Mouse (Mus musculus) 3134 (cell line): ENCODE results near the gene Bclaf1.

ENCODE experiments used
- DNase-seq: peaks from one replicate; pipeline ENCODE4 v3.0.0-alpha.2; 2011; ENCODE audit warnings: low spot score; ENCODE audit not compliant: insufficient read length; ENCODE audit errors: extremely low read depth

Bclaf1 gene

DNA sequence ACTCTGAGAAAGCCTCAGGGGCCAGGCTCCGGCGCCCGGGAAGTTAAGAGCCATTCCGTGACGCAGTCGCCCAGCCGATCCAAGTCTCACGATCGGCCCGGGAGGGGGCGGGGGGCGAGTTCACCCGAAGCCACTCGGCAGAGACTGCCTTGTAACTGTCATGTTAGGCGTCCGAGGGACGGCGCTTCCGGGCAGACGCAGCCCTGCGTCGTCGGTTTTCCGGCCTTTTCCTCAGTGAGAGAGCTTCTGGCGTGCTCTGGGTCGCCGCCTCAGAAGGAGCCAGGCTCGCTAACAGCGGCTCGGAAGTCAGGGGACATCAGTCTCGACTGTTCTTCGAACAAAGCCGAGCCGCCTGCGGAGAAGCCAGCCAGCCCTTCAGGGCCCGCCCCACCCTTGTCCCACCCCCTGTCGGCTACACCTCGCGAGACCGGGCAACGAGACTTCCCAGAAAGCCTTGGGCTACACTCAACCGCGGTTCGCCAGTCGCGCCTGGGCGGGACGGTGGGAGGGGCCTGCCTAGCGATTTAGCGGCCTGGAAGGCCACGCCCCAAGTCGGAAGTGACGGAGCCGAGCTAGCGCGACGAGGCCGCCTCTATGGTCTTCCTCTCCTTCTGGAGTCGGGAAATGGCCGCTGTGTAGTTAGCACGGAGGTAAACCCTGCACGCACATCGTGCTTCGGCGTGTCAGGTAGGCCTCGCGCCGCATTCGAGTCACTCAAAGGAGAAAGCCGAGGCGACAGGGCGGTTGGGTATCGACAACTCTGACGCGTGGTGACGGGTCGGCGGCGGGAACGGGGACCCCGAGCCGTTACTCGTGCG is at the start of gene Bclaf1:
TSS of gene Bclaf1 (plus strand) at position 552 of the 818 bp plus-strand sequence.
- peak; percentile 98 for DNase-seq

DNA sequence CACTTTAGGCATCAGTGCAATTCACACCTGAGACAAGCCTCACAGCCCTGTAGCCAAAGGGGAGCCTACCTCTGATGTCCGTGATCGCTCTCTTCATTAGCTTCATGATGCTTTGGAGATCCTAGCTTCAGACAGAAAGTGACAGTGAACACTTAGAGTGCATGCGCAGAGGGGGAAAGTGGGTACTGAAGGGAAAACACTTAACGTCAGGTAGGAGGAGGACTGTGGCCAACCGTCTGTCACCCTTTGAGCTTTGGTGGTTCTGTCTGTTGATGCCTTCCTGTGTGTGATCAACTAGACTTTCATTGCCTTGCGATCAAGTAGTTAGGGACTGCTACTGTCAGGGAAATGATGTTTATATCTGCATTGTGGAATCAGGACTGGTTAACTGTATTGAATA is 49.4 kb upstream of the Bclaf1 start:
- DNase-seq, result no peak

DNA sequence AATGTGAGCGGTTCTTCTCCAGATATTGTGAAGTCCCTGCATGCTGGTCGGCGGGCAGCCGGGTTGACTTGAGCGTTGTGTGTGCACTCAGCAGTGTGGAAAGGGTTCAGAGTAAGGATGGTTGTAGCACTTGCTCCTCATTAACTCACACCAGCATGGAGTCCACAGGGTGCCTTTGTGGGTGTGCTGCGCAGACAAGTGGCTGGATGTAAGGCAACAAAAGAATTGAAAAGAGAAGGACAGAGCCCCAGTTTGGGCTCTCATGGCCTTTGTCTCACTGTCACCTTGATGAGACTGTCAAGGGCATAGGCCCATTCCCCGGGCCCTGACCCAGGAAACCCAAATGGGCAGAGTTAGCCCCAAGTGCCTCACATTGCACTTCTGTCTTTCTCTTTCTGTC is 47.8 kb upstream of the Bclaf1 start:
- DNase-seq, result no peak

DNA sequence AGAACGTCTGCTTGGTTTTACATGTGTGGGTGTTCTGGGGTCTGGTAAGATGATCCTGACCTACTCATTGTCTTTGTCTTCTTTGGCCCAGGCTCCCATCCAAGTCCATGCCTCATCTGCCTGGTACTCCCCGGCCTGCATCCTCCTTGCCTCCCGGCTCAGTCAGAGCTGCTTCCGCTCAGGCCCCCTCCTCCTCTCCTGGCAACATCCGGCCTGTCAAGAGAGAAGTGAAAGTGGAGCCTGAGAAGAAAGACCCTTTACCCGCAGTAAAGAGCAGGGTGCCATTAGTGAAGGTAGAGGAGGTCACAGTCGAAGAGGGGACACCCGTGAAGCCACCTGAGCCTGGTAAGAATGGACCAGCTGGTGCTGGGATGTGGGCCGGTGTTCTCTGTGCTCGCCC is 45.2 kb upstream of the Bclaf1 start:
- no peak for DNase-seq

DNA sequence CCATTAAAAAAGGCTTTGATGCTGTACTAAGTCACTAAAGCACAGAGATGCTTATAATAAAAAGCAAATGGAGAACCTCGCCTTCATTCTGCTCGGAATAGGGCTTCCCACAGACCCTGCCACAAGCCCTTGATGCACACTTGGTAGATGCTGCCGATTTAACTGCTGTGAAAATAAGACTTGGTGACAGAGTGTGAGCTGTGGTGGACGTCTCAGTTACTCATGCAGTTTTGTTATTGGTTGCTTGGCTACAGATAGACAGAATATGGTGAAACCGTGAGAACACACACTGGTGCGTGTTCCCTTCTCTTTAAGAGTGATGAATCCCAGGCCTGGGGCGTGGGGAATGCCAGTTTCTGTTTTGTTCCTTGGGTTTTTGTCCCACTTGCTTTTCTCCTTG is 43.3 kb upstream of the Bclaf1 start:
- no peak for DNase-seq

DNA sequence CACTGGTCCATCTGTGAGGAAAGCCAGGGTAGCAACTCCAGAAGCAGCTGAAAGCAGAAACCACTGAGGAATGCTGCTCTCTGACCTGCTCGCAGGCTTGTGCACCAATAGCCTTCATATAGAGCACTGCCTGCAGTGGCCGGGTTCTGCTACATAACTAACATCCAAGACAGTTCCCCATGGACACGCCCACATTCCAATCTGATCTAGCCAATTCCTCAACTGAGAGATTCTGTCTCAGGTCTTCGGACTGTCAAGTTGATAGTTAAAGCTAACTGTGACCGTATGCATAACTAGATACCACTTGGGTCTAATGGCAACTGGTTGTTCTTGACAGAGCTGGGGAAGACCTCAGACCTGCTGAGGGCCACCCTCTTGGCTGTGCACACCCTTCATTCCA is 39.9 kb upstream of the Bclaf1 start:
- no peak for DNase-seq

DNA sequence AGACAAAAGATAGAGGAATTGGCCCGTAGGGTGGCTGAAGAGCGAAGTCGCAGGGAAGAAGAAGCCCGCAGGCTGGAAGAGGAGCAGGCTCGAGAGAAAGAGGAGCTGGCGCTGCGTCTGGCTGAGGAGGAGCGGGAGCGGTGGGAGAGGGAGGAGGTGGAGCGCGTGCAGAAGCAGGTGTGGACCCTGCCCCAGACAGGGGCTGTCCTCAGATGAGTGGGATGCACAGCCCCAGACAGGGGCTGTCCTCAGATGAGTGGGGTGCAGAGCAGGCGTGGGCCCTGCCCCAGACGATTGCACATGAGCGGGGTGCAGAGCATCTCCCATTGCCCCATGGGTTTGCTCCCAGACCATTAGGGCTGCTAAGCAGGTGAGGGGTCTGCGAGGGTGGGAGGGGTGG is 39.0 kb upstream of the Bclaf1 start:
- DNase-seq, result no peak

DNA sequence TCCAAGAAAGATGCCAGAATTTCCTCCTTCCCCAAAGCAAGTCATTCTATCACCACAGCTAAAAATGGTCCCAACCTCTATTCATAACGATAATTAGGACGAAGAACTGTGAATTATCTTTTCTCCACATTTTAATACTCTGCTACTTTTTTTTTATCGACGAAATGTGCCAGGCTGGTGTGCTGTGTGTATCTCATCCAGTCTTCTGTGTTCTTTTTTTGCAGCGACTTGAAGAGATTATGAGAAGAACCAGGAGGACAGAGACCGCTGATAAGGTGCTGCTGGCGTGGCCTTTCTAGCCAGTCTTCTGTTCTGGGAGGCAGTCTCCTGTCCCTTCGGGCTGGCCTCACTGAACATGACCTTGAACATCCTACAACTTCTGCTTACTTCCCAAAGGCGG is 38.2 kb upstream of the Bclaf1 start:
- no peak for DNase-seq

DNA sequence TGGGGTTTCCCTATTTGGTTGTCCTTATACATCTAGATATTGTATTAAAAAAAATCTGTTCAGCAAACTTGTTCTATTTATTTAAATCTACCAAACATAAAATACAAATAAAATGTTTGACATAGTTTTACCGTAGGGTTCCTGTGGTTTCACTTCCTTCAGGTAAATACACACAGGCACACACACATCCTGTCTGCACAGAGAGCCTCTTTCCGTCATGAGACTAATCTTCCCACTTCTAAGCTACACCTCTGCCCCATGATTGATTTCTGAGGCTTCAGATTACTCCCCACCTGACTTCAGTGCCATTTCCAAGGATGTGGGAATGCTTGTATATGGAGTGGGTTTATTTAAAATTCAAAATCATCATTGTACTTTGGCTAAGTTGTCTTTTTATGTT is 30.8 kb upstream of the Bclaf1 start:
- DNase-seq, result no peak

DNA sequence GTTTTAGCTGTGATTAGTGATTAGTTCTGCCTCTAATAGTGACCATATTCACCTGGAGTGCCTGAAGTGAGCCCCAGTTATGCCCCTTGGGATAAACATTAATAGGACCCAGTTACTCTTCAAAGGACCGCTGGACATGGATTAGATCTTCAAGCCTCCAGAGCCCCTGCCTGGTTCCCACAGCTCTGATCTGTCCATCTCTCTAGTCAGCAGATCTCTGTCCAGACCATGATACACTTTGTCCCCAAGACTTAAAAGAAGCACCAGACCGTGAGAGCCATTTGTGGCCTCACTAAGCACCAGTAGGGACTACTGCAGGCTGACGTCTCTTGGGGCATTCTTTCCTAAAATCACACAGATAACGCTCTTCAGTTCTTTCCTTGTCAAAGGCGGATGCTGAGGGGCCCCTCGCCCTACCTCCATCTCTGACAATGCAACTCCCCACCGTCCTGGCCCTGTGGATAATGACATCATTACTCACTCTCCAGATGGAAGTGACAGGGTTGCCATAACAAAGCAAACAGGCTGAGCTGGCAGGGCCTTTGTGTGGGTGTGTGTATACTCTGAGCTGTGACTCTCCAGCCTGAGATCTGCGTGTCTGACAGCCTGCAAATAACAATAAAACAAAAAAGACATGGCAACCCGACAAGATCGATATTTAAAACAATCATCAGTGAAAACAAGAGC is 26.8 kb upstream of the Bclaf1 start:
- no peak for DNase-seq

DNA sequence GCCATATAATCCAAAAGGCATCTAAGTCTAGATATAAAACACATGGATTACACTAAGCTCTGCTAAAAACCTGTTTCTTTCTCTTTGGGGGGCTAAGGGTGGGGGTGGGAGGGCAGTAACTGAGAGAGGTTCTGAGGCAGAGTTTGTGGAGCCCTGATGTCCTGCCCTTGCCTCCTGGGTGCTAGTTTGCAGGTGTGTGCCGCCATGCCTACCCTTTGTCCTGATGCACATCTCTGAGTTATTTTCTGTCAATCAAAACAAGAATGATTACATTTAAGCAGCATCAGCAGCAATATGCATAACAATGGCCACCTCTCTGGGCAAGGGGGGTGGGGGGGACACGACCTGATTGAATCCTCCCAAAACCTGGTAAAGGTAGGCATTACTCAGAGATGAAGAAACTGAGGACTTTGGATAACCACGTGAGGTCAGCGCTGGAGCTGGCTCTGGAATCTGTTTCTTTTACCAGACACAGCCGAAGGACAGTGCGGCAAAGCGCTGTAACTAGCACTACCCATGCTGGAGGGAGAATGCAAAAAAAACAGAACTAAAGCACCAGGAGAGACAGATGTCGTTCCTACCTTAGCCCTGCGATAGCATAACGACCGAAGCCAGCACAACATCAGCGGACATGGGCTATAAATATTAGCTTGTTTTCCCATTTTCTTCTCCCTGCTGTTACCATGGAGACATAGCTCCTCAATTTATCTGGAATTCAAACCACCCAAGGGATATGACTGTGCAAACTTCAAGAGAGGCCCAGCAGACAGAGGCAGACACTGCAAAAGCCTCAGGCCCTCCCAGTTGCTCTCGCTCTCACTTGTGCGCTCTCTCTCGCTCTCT is 26.1 kb upstream of the Bclaf1 start:
- no peak for DNase-seq

DNA sequence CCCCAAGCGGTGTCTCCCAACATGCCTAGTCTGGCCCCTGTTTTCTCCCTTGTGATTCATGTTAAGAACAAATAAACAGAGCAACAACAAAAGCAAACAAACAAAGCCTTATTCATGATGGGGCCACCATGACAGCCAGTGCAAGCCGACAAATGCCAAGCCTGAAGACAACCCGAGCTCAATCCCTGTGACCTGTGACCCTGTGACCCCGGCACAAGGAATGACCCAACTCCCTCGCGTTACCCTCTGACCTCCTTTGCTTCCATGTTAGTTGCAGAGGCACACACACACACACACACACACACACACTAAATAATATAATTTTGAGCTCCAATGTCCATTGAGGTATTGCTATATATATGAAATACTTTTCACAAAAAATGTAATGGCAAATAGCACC is 24.9 kb upstream of the Bclaf1 start:
- no peak for DNase-seq

DNA sequence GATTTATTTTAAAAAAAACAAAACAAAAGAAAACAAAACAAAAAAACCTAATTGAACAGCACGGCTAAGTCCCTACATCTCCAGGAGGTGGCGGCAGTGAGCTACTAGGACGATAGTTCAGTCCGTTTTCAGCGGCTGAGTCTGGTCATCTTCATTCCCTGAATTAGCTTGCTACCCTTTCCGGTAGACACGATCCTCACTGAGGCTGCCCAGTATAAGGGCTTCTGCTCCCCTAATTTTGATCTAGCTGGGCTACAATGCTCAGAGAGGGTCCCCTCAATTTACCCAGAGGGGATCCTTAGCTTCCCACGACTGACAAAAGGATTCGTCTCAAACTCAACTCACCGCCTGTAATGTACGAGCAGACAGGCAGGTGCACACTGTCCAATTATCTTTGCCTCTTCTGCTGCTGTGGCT is 21.8 kb upstream of the Bclaf1 start:
- DNase-seq, result no peak

DNA sequence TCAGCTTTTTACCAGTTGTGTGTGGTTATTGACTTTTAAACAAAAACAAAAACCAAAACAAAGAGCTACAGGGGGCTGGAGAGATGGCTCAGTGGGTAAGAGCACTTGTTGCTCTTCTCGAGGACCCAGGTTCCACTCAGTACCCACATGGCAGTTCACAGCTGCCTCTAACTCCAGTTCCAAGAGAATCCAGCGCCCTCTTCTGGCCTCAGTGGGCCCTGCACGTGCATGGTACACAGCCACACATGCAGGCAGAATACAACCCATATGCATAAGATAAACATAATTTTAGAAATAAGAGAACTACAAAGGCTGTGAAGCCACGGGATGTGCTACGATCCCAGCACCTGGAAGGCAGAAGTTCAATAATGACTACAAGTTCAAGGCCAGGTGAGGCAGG is 16.3 kb upstream of the Bclaf1 start:
- DNase-seq, result no peak

DNA sequence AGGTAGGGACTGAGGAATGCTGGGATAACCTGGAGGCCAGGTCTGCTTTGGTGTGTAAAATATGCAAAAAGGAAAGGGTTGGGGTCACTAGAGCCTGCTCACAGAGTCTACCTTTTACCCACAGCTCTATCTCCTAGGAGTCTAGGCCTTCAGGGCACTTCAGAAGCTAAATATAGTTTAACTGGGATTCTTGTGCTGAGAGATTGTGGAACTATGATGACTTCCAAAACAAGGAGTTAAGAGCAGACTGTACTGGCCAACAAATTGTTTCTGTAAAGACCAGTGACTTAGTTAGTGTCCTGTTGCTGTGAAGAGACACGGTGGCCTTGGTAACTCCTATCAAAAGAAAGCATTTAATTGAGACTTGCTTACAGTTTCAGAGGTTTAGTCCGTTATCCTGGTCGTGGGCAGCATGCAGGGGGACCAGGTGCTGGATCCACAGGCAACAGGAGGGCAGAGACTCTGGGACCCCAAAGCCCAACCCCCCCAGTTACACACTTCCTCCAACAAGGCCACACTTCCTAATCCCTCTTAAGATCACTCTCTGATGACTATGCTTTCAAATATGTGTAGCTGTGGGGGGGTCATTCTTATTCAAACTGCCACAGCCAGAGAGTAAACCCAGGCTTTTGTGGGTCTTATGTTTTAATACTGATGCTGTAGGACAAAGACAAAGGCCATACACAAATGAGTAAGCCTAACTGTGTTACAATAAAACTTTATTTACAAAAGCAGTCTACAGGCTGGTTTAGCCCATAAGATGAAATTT is 13.9 kb upstream of the Bclaf1 start:
- DNase-seq, result peak; percentile 11

DNA sequence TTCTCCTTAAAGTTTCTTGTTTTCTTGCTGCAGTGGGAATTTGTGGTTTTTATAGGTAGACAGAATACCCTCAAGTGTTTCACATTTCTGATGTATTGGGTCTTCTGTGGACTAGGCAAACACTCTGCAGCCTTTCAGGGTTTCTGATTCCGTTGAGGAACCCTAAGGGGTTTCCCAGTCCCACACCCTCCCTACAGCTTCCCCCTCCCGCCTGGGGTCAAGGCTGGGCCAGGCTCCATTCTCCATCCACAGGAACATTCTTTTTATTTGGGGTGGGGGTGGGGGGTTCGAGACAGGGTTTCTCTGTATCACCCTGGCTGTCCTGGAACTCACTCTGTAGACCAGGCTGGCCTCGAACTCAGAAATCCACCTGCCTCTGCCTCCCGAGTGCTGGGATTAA is 13.2 kb upstream of the Bclaf1 start:
- DNase-seq, result no peak

DNA sequence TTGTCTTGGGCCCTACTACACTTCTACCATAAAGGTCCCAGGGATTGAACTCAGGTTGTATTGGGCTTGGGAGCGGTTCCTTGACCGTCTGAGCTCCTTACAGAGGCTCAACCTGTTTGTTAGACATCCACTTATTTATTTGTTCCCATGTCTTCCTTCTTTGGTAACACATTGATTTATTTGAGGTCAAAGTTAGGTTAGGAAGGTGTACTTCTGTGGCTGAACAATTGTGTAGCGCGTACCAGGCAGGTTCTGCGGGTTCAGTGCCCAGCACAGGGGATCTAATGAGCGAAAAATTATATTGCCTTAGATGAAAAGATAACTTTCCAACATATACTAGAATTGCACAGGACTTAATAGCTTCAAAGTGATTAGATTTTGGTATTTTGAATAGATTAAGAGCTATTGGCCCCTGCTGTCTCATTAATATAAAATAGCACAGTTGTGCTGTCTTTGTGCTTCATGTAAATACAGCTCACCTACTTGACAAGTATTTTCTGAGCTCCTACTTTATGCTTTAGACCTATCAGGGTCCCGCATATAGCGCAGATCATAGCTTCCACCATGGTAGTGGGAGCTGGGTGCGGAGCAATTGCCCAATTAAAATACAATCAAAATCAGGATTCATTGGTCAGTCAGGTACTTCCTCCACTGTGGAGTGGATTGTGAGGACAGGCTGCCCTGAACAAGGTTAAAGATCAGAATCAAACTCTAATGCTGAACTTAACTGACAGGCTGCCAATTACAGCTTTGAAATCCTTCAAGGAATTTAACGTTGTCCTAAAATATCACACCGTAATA is 1.1 kb upstream of the Bclaf1 start:
- peak; percentile 10 for DNase-seq

DNA sequence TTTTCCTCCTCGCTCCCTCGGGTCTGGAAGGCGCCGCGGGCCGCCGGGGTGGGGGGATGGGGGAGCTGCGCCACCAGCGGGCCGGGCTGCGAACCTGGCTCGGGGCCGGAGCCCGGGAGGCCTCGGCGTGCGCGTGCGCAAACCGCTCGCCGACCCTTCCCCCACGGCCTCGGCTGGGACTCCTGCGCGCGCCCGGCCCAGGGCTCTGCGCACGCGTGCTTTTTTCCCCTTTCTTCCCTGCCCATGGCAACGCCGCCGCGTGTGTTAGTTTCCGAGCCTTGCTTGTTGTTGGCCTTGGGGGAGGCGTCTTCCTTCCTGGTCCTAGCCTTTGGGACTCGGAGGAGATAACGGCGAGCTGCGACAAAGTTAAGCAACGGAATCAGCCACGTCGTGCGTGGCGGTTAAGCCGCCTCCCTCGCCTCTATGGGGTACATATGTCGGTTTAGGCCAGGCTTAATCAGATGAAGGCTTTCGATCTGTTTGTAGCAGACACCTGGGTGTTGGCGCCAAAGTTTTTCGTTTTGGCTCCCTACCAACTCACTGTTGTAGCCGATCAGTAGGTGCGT is 550 bp downstream of the Bclaf1 start:
- no peak for DNase-seq

DNA sequence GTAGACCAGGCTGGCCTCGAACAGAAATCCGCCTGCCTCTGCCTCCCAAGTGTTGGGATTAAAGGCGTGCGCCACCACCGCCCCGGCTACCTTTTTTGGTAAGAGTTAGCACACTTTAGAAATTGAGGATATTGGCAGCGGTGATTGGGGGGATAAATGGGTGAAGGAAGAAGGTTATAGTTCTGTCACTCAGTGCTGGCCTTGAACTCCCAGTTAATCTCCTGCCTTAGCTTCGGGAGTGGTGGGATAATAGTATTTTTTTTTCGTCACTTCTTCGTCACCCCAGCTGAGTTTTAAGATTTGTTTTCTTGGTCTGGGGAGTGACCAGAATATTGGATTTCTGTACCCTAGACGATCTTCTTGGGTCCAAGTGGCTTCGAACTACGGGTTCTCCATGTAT is 1.2 kb downstream of the Bclaf1 start:
- DNase-seq, result no peak

DNA sequence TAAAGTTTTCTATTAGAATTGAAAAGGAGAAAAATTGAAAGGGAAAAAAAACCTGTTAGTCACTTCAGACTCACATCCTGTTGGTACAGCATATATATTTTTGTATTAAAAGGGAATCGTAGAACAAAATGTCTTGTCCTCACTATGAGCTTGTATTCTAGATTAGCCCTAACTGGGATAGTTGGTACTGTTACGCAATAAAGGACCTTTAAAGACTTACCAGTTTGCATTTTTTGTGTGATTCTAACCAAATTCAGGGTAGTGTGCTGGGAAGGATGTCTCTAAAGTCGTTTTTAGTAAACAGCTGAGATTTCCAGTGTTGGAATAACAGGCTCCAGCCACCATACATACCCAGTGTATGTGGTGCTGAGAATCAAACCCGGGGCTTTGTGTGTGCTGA is 1.7 kb downstream of the Bclaf1 start:
- no peak for DNase-seq
